Mouse (Mus musculus) gastrocnemius, postnatal 10 days (tissue): ENCODE data around the gene Mcrip1. TPM values are rescaled to one million over a fixed set of nuclear protein-coding genes. Genes with fewer than 3 reads are reported as not detected.
A peak's percentile ranks its signal among the peaks of the same experiment; 100 is the strongest.
"Not testable (repeated sequence)": the region's sequence is repeated elsewhere in the genome, so short reads cannot be mapped to it uniquely, and the experiment has no call there.

Experiments used
- DNase-seq: peaks from one replicate; pipeline ENCODE4 v3.0.0; 2021; ENCODE audit warnings: mixed read lengths
- total RNA-seq, 2 experiments: library from RNA; stranded (reverse); gene quantifications; 2 replicates each; pipeline ENCODE4 v1.2.3; 2021

Mcrip1 gene
- total RNA-seq, 2 experiments from 2014 or later = 51.3 to 52.7 TPM

GRCm38 (mm10) chr11:120575046-120575445 lies 25.5 kb upstream of the Mcrip1 start:
- no peak for DNase-seq

- no peak for DNase-seq
These were observed 24.7 kb upstream of the Mcrip1 start for GRCm38 (mm10) chr11:120574278-120574600.

- DNase-seq = no peak
These were observed 24.2 kb upstream of the Mcrip1 start for GRCm38 (mm10) chr11:120573585-120574277.

GRCm38 (mm10) chr11:120572752-120573584 lies 23.4 kb upstream of the Mcrip1 start, which contains the start of gene P4hb:
Gene P4hb (minus strand): TSS chr11:120573253.
- peak; percentile 99 for DNase-seq

- DNase-seq = no peak
These were observed 22.9 kb upstream of the Mcrip1 start for GRCm38 (mm10) chr11:120572417-120572751.

- DNase-seq = no peak
These were observed 22.4 kb upstream of the Mcrip1 start for GRCm38 (mm10) chr11:120571754-120572416.

- no peak for DNase-seq
These were observed 21.6 kb upstream of the Mcrip1 start for GRCm38 (mm10) chr11:120571122-120571521.

GRCm38 (mm10) chr11:120568324-120568723 lies 18.8 kb upstream of the Mcrip1 start:
- no peak for DNase-seq

GRCm38 (mm10) chr11:120565114-120565513 lies 15.6 kb upstream of the Mcrip1 start:
- no peak for DNase-seq

- DNase-seq = no peak
These were observed 13.4 kb upstream of the Mcrip1 start for GRCm38 (mm10) chr11:120562949-120563348.

- no peak for DNase-seq
These were observed 11.6 kb upstream of the Mcrip1 start for GRCm38 (mm10) chr11:120560952-120561728.

GRCm38 (mm10) chr11:120558843-120559242 lies 9.3 kb upstream of the Mcrip1 start:
- DNase-seq = not testable (repeated sequence)

GRCm38 (mm10) chr11:120555260-120555659 lies 5.7 kb upstream of the Mcrip1 start:
- no peak for DNase-seq

- DNase-seq = no peak
These were observed 5.3 kb upstream of the Mcrip1 start for GRCm38 (mm10) chr11:120554834-120555233.

- no peak for DNase-seq
These were observed 3.2 kb upstream of the Mcrip1 start for GRCm38 (mm10) chr11:120552736-120553135.

- no peak for DNase-seq
These were observed 1.4 kb upstream of the Mcrip1 start, which contains the start of gene Ppp1r27 for GRCm38 (mm10) chr11:120550810-120551440. Gene Ppp1r27 (minus strand): TSS chr11:120551132.

- no peak for DNase-seq
These were observed 671 bp upstream of the Mcrip1 start for GRCm38 (mm10) chr11:120549986-120550809.

GRCm38 (mm10) chr11:120548786-120549167 lies 750 bp downstream of the Mcrip1 start:
- no peak for DNase-seq

GRCm38 (mm10) chr11:120548214-120548613 lies 1.3 kb downstream of the Mcrip1 start:
- DNase-seq = no peak

- DNase-seq = no peak
These were observed 2.1 kb downstream of the Mcrip1 start for GRCm38 (mm10) chr11:120547469-120547868.

- no peak for DNase-seq
These were observed 3.6 kb downstream of the Mcrip1 start for GRCm38 (mm10) chr11:120545964-120546363.
